Mouse (Mus musculus): ENCODE measurements around the gene Ern2.

The Ern2 gene

GRCm38 (mm10) chr7:122186043-122186442 lies at the start of gene Ern2:
Ern2 (minus strand) TSS chr7:122186207.
- no peak for DNase-seq (ENCODE audit: low spot score in 2 of 2)

- no peak for DNase-seq (ENCODE audit: low spot score in 2 of 2)
These were observed 44.9 kb upstream of the Ern2 start for GRCm38 (mm10) chr7:122230866-122231265.

GRCm38 (mm10) chr7:122229916-122230315 lies 43.9 kb upstream of the Ern2 start:
- DNase-seq (ENCODE audit: low spot score in 2 of 2) = no peak

GRCm38 (mm10) chr7:122229306-122229705 lies 43.3 kb upstream of the Ern2 start:
- no peak for DNase-seq (ENCODE audit: low spot score in 2 of 2)

GRCm38 (mm10) chr7:122226744-122227143 lies 40.7 kb upstream of the Ern2 start:
- DNase-seq (ENCODE audit: low spot score in 2 of 2) = no peak

- DNase-seq (ENCODE audit: low spot score in 2 of 2) = no peak
These were observed 40.2 kb upstream of the Ern2 start for GRCm38 (mm10) chr7:122226020-122226742.

- peak; percentile 4 to 24 for DNase-seq (ENCODE audit: low spot score in 2 of 2)
These were observed 33.4 kb upstream of the Ern2 start, which contains the start of gene Chp2 for GRCm38 (mm10) chr7:122219315-122219801. Chp2 (plus strand) TSS chr7:122219496.

- no peak for DNase-seq (ENCODE audit: low spot score in 2 of 2)
These were observed 22.4 kb upstream of the Ern2 start for GRCm38 (mm10) chr7:122208276-122209021.

GRCm38 (mm10) chr7:122206121-122206520 lies 20.1 kb upstream of the Ern2 start:
- DNase-seq (ENCODE audit: low spot score in 2 of 2) = no peak

GRCm38 (mm10) chr7:122203936-122204335 lies 17.9 kb upstream of the Ern2 start:
- no peak for DNase-seq (ENCODE audit: low spot score in 2 of 2)

- no peak for DNase-seq (ENCODE audit: low spot score in 2 of 2)
These were observed 13.3 kb upstream of the Ern2 start for GRCm38 (mm10) chr7:122199296-122199695.

GRCm38 (mm10) chr7:122197306-122197705 lies 11.3 kb upstream of the Ern2 start:
- DNase-seq (ENCODE audit: low spot score in 2 of 2) = no peak

GRCm38 (mm10) chr7:122196771-122197170 lies 10.8 kb upstream of the Ern2 start:
- DNase-seq (ENCODE audit: low spot score in 2 of 2) = no peak

- no peak for DNase-seq (ENCODE audit: low spot score in 2 of 2)
These were observed 7.9 kb upstream of the Ern2 start for GRCm38 (mm10) chr7:122193919-122194318.

GRCm38 (mm10) chr7:122191097-122191496 lies 5.1 kb upstream of the Ern2 start:
- DNase-seq (ENCODE audit: low spot score in 2 of 2) = no peak

GRCm38 (mm10) chr7:122189484-122189883 lies 3.5 kb upstream of the Ern2 start:
- no peak for DNase-seq (ENCODE audit: low spot score in 2 of 2)

GRCm38 (mm10) chr7:122184569-122184968 lies 1.4 kb downstream of the Ern2 start:
- no peak for DNase-seq (ENCODE audit: low spot score in 2 of 2)

GRCm38 (mm10) chr7:122180720-122181119 lies 5.3 kb downstream of the Ern2 start:
- DNase-seq (ENCODE audit: low spot score in 2 of 2) = no peak

- no peak for DNase-seq (ENCODE audit: low spot score in 2 of 2)
These were observed 14.4 kb downstream of the Ern2 start for GRCm38 (mm10) chr7:122171613-122172012.

- no peak for DNase-seq (ENCODE audit: low spot score in 2 of 2)
These were observed 15.3 kb downstream of the Ern2 start for GRCm38 (mm10) chr7:122170705-122171104.

- DNase-seq (ENCODE audit: low spot score in 2 of 2) = no peak
These were observed 18.8 kb downstream of the Ern2 start for GRCm38 (mm10) chr7:122167203-122167602.

GRCm38 (mm10) chr7:122163766-122164165 lies 22.2 kb downstream of the Ern2 start:
- no peak for DNase-seq (ENCODE audit: low spot score in 2 of 2)

- no peak for DNase-seq (ENCODE audit: low spot score in 2 of 2)
These were observed 26.0 kb downstream of the Ern2 start for GRCm38 (mm10) chr7:122160037-122160436.

Data from urinary bladder, adult 18-20 months (tissue).